7 mouse cellular contexts compared by ENCODE assay signal in the genomic region with DNA sequence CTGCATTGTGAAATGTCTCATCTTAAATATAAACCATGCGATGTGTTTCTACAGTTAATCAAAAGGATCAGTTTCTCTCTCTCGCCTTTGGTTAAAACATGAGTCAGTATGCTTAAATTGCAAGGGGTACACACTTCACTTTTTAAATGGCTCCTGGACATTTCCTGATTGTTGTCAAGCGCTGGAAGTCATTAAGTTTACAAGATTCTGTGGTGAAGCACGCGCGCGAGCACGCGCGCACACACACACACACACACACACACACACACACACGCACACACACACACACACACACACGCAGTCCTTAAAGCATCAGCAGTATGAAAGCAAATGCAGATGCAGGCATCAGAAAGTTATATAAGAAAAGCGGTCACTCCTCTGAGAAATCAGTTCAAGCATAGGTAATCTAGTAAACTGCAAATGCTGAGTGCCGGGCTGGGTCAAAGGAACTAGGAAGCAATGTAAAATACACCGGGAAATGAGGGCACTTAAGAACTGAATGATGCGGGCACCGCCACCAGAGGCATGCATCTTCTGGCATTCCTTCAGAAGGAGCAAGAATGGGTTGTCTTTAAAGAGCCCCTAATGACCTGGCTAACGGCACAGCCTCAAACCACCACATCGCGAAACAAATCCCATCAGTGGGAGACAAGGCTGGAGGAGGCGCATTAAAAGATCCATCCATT. TPM values are rescaled to one million over a fixed set of nuclear protein-coding genes. Genes with fewer than 3 reads are reported as not detected.
A peak's percentile ranks its signal among the peaks of the same experiment; 100 is the strongest.
DNase-seq lines count a peak whose midpoint lies in the region; ATAC-seq and TF ChIP-seq lines count a peak whose summit lies in the region.

No protein-coding gene starts in this region.

- TF ChIP-seq POLR2A in brain, embryonic 14.5 days (IDR thresholded peaks at IDR 0.05; ENCODE audit: borderline replicate concordance, extremely low read depth, insufficient read depth, insufficient read length, poor library complexity, severe bottlenecking) = peak; percentile 3; the same call in 1 of the 2 replicates

- peak; percentile 15; the same call in 1 of the 2 replicates for ATAC-seq in limb, embryonic 15.5 days (ENCODE audit: insufficient number of reproducible peaks, low FRiP score, low TSS enrichment, low read depth)
- no peak for ATAC-seq in midbrain, embryonic 15.5 days (replicated peaks)

- peak overlapping the region; percentile 86 for H3K9ac ChIP-seq in limb, embryonic 15.5 days
- peak overlapping the region; percentile 85 for H3K9ac ChIP-seq in midbrain, embryonic 15.5 days

- H3K4me3 ChIP-seq in limb, embryonic 15.5 days = peak overlapping the region; percentile 90
- H3K4me3 ChIP-seq in midbrain, embryonic 15.5 days = peak overlapping the region; percentile 82

- TF ChIP-seq CTCF in brain, embryonic 14.5 days (IDR thresholded peaks at IDR 0.05; ENCODE audit: borderline replicate concordance, extremely low read depth, insufficient read depth, insufficient read length) = peak; percentile 15; the same call in 1 of the 2 replicates

- peak overlapping the region; percentile 72 for H3K4me2 ChIP-seq in limb, embryonic 15.5 days
- peak overlapping the region; percentile 85 for H3K4me2 ChIP-seq in midbrain, embryonic 15.5 days

- no peaks in the 10 kb centered on the region for H3K27me3 ChIP-seq in limb, embryonic 15.5 days
- H3K27me3 ChIP-seq in midbrain, embryonic 15.5 days (replicated peaks) = no peaks in the 10 kb centered on the region

- H3K9me3 ChIP-seq in limb, embryonic 15.5 days = no peaks in the 10 kb centered on the region
- no peaks in the 10 kb centered on the region for H3K9me3 ChIP-seq in midbrain, embryonic 15.5 days

- H3K36me3 ChIP-seq in limb, embryonic 15.5 days = peaks cover 2% of the 10 kb centered on the region
- no peaks in the 10 kb centered on the region for H3K36me3 ChIP-seq in midbrain, embryonic 15.5 days (replicated peaks)

- WGBS in limb, embryonic 15.5 days = 2% methylated on average over 21 of the region's 21 CpGs
- WGBS in midbrain, embryonic 15.5 days = 10% methylated on average over 21 of the region's 21 CpGs

- H3K27ac ChIP-seq in limb, embryonic 15.5 days = peak overlapping the region; percentile 93; the same call in 1 of the 2 replicates
- H3K27ac ChIP-seq in midbrain, embryonic 15.5 days = peak overlapping the region; percentile 93

- peak; percentile 42 to 52 for DNase-seq in right cerebral cortex, adult 2 months (ENCODE audit: low spot score in 2 of 2)
- DNase-seq in right cerebral cortex, postnatal 14 days = no peak
- peak; percentile 69 for DNase-seq in brain, embryonic 14.5 days (ENCODE audit: low read depth)
- DNase-seq in forelimb bud, embryonic 11.5 days (ENCODE audit: low read depth, low spot score) = peak; percentile 35
- DNase-seq in adrenal gland, adult (ENCODE audit: inconsistent age in 2 of 2, low spot score in 1 of 2) = no peak

- peaks cover 24% of the 10 kb centered on the region for H3K4me1 ChIP-seq in limb, embryonic 15.5 days
- peaks cover 26% of the 10 kb centered on the region for H3K4me1 ChIP-seq in midbrain, embryonic 15.5 days

RNA-seq across cellular contexts. Expression of gene Ttc17, which starts 0.9 kb away (rescaled TPM):
- 22.6 and 28.5 TPM in 2 replicates for polyA plus RNA-seq in brain, embryonic 14.5 days (2012; rRNA removed)
- 17.1 and 20.9 TPM in 2 replicates for polyA plus RNA-seq in limb, embryonic 15.5 days (2015; fragmentation: Nextera tagmentation; extraction: Ambion mirVana)
- 24.6 and 26.5 TPM in 2 replicates for polyA plus RNA-seq in midbrain, embryonic 15.5 days (2015; fragmentation: Nextera tagmentation; extraction: Ambion mirVana)

RNA-seq across cellular contexts. Expression of gene Api5, which starts 32.4 kb away (rescaled TPM):
- 58.6 and 59.5 TPM in 2 replicates for polyA plus RNA-seq in brain, embryonic 14.5 days (2012; rRNA removed)
- polyA plus RNA-seq in limb, embryonic 15.5 days (2015; fragmentation: Nextera tagmentation; extraction: Ambion mirVana) = 123 and 130 TPM in 2 replicates
- polyA plus RNA-seq in midbrain, embryonic 15.5 days (2015; fragmentation: Nextera tagmentation; extraction: Ambion mirVana) = 98.1 and 104 TPM in 2 replicates

Comparison
In these comparisons a context has a peak if more than half of its experiments do, and no peak if none do; other contexts are left out.
1. DNase-seq: peak in right cerebral cortex, adult 2 months (2 of 2), brain, embryonic 14.5 days (single experiment) and forelimb bud, embryonic 11.5 days (single experiment); none in right cerebral cortex, postnatal 14 days (single experiment) and adrenal gland, adult (0 of 2).